Mouse (Mus musculus): ENCODE measurements at regions not wholly inside any gene's neighbourhood (a gene's known extent, or its start where the extent isn't known, plus 50 kb on each side); places are given as distances from the start of the nearest gene placed in this dataset.

DNA sequence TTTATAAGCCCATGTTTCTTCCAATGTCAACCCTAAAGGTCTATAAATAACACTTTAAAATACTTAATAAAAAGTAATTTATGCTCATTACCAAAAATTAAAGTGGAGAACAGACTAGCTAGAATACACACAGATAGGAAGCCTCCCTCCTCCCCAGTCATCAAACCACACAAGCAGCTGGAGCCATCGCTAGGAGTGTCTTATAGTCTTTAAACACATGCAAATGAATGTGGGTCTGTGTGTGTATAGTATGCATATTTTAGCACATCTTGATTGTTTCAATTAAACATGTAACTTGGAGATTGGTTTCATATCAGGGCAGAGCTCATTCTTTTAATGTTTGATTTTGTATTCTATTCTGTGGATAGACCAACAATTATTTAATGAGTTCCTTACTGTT lies 564.0 kb upstream of the Mgmt start:
- TF ChIP-seq CTCF (IDR thresholded peaks at IDR 0.05; ENCODE audit: control insufficient read depth, insufficient read depth, insufficient read length) (no peak), CEBPB (IDR thresholded peaks at IDR 0.05; ENCODE audit: low read depth) (no peak), MYOD1 (IDR thresholded peaks at IDR 0.05; ENCODE audit: control insufficient read depth, insufficient read length, low read depth) (no peak), FOSL1 (IDR thresholded peaks at IDR 0.05; ENCODE audit: insufficient read depth, low read length, poor library complexity, severe bottlenecking) (no peak), USF1 (IDR thresholded peaks at IDR 0.05; ENCODE audit: low read depth) (no peak), MAX (IDR thresholded peaks at IDR 0.05) (no peak)
- Histone ChIP-seq H3ac (ENCODE audit: control insufficient read depth, insufficient read length, low read depth) (no peak overlapping the region), H3K79me2 (ENCODE audit: control insufficient read depth, insufficient read depth) (no peaks in the 10 kb centered on the region), H3K79me3 (ENCODE audit: low read depth) (no peaks in the 10 kb centered on the region), H3K4me3 (ENCODE audit: insufficient read depth, poor library complexity, severe bottlenecking) (no peak overlapping the region), H3K27me3 (ENCODE audit: control insufficient read depth, insufficient read depth, insufficient read length) (no peaks in the 10 kb centered on the region), H3K36me3 (ENCODE audit: control insufficient read depth, insufficient read depth) (no peaks in the 10 kb centered on the region)

DNA sequence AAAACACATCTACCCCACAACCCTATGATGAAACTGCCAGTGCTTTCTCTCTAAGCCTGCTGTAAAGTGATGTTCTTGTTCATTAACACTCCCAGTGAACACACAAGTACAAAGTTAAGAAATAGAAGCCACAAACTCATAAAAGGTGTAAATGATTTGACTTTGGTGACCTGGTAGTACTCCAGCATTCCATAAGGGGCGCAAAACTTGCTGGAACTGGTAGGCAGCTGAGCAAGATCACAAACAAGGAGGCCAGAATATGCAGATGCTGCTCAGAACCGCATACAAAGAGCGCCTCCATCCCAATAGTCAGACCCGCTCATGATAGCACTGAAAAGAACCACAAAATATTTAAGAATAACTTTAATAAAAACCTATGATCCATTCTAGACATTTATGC lies 561.6 kb upstream of the Mgmt start:
- Histone ChIP-seq H3K79me3 (ENCODE audit: low read depth) (no peaks in the 10 kb centered on the region), H3ac (ENCODE audit: control insufficient read depth, insufficient read length, low read depth) (no peak overlapping the region), H3K27me3 (ENCODE audit: control insufficient read depth, insufficient read depth, insufficient read length) (no peaks in the 10 kb centered on the region), H3K79me2 (ENCODE audit: control insufficient read depth, insufficient read depth) (no peaks in the 10 kb centered on the region), H3K4me3 (ENCODE audit: insufficient read depth, poor library complexity, severe bottlenecking) (no peak overlapping the region), H3K36me3 (ENCODE audit: control insufficient read depth, insufficient read depth) (no peaks in the 10 kb centered on the region)
- TF ChIP-seq MAX (IDR thresholded peaks at IDR 0.05): no peak
- TF ChIP-seq MYOG (IDR thresholded peaks at IDR 0.05; ENCODE audit: control insufficient read depth, extremely low read depth, insufficient read length): no peak
- no peak for TF ChIP-seq USF1 (IDR thresholded peaks at IDR 0.05; ENCODE audit: low read depth)
- no peak for TF ChIP-seq MYOD1 (IDR thresholded peaks at IDR 0.05; ENCODE audit: control insufficient read depth, insufficient read length, low read depth)

DNA sequence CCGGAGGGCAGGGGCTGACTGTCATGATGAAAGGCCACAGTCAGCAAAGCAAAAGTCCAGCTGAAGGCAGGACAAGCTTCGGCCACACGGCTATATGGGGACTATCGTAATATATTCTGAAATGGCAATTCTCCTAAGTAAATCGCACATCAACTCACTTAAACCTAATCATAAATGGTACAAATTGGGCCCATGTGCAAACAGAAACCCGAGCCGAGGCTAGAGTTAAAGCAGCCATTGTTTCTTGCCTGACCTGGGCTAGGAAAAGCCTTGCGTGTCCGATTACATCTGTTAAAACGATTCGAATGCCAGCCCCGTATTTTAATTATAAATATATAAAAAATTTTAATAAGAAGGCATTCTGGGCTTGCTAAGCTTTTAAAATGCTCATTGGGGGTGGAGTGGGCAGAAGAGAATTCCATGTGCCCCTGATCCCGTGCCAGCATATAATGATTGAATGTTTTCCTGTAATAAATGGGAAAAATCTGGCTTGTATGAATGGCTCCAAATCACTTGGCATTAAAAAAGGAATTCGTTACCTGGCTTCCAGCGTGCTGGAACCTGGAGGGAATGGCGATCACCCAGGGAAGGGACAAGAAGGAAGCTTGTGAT lies 552.7 kb upstream of the Mgmt start:
- Histone ChIP-seq H3K79me2 (ENCODE audit: control insufficient read depth, insufficient read depth) (no peaks in the 10 kb centered on the region), H3K4me3 (ENCODE audit: insufficient read depth, poor library complexity, severe bottlenecking) (no peak overlapping the region), H3K36me3 (ENCODE audit: control insufficient read depth, insufficient read depth) (no peaks in the 10 kb centered on the region), H3ac (ENCODE audit: control insufficient read depth, insufficient read length, low read depth) (no peak overlapping the region), H3K27me3 (ENCODE audit: control insufficient read depth, insufficient read depth, insufficient read length) (no peaks in the 10 kb centered on the region), H3K79me3 (ENCODE audit: low read depth) (no peaks in the 10 kb centered on the region)
- no peak for TF ChIP-seq CTCF (IDR thresholded peaks at IDR 0.05; ENCODE audit: control insufficient read depth, insufficient read depth, insufficient read length)
- no peak for TF ChIP-seq MYOG (IDR thresholded peaks at IDR 0.05; ENCODE audit: control insufficient read depth, extremely low read depth, insufficient read length)
- no peak for TF ChIP-seq MAX (IDR thresholded peaks at IDR 0.05)
- no peak for TF ChIP-seq USF1 (IDR thresholded peaks at IDR 0.05; ENCODE audit: low read depth)
- no peak for TF ChIP-seq CEBPB (IDR thresholded peaks at IDR 0.05; ENCODE audit: low read depth)
- TF ChIP-seq MYOD1 (IDR thresholded peaks at IDR 0.05; ENCODE audit: control insufficient read depth, insufficient read length, low read depth): no peak
- no peak for TF ChIP-seq FOSL1 (IDR thresholded peaks at IDR 0.05; ENCODE audit: insufficient read depth, low read length, poor library complexity, severe bottlenecking)

DNA sequence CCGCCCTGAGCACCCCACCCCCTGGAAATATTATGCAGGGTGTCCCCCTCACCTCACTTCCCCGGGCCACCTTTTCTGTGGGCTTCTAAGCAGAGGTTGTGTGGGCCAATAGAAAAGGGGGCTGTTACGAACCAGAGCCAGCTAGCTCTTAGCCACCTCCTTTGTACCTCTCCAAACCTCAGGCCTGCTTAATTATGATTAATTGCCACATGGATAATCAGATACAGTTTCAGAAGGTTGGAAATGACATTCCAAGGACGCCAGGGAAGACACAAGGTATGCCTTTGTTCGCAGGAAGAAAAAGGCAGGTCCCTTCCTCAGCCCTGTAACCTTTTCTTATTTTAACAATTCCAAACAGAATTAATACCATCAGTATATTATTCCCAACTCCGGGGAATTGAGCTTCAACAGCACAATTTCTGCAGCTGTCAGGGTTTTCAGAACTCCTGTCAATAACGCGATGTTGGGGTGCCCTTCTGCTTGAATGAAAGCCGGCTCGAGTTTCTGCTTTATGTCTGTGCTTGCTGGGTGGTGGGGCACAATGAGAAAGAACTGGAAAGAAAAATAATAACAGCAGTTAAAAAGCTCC lies 552.1 kb upstream of the Mgmt start:
- Histone ChIP-seq H3K36me3 (ENCODE audit: control insufficient read depth, insufficient read depth) (no peaks in the 10 kb centered on the region), H3ac (ENCODE audit: control insufficient read depth, insufficient read length, low read depth) (no peak overlapping the region), H3K27me3 (ENCODE audit: control insufficient read depth, insufficient read depth, insufficient read length) (no peaks in the 10 kb centered on the region), H3K79me2 (ENCODE audit: control insufficient read depth, insufficient read depth) (no peaks in the 10 kb centered on the region), H3K79me3 (ENCODE audit: low read depth) (no peaks in the 10 kb centered on the region), H3K4me3 (ENCODE audit: insufficient read depth, poor library complexity, severe bottlenecking) (no peak overlapping the region)
- no peak for TF ChIP-seq CEBPB (IDR thresholded peaks at IDR 0.05; ENCODE audit: low read depth)
- TF ChIP-seq MYOG (IDR thresholded peaks at IDR 0.05; ENCODE audit: control insufficient read depth, extremely low read depth, insufficient read length): no peak
- no peak for TF ChIP-seq USF1 (IDR thresholded peaks at IDR 0.05; ENCODE audit: low read depth)
- no peak for TF ChIP-seq FOSL1 (IDR thresholded peaks at IDR 0.05; ENCODE audit: insufficient read depth, low read length, poor library complexity, severe bottlenecking)

DNA sequence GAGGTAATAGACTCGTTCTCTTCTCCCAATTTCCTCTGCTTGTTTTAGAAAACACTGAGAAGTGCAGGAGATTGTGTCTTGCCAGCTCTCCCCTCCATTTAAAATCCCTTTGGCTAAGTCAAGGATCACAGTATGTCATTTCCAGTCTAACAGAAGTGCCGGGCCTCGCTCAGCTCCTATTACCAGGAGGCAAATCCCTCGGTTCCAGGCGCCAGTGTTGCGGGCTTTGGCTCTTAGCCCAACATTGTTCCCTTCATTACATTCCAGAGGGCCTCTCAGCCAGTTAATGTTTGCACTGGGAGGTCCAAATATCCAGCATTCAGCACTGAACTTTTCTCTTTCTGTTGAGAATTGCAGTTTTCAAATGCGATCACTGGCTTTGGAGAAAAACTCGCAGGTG lies 551.6 kb upstream of the Mgmt start:
- H3K79me3 ChIP-seq (ENCODE audit: low read depth): no peaks in the 10 kb centered on the region
- no peak overlapping the region for H3ac ChIP-seq (ENCODE audit: control insufficient read depth, insufficient read length, low read depth)
- H3K36me3 ChIP-seq (ENCODE audit: control insufficient read depth, insufficient read depth): no peaks in the 10 kb centered on the region
- H3K4me3 ChIP-seq (ENCODE audit: insufficient read depth, poor library complexity, severe bottlenecking): no peak overlapping the region
- H3K27me3 ChIP-seq (ENCODE audit: control insufficient read depth, insufficient read depth, insufficient read length): no peaks in the 10 kb centered on the region
- no peak for TF ChIP-seq MYOD1 (IDR thresholded peaks at IDR 0.05; ENCODE audit: control insufficient read depth, insufficient read length, low read depth)
- H3K79me2 ChIP-seq (ENCODE audit: control insufficient read depth, insufficient read depth): no peaks in the 10 kb centered on the region

DNA sequence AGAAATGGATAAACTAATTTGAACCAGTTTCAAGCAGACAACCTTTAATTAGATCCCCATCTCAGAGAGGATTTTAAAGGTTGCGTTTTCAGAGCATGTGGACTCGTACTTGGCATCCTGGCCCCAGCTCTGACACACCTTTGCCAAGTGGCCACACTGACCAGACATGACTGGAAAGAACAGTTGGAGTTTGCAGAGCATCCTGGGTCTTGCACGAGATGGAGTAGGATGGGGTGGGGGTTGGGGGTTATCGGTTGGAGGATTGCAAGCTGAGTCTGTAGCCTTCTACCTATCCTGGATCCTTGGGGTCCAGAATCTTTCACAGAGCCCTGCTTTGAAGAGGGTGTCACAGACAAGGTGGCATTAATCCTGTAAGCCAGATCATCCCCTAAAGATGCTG lies 550.9 kb upstream of the Mgmt start:
- Histone ChIP-seq H3K79me3 (ENCODE audit: low read depth) (no peaks in the 10 kb centered on the region), H3ac (ENCODE audit: control insufficient read depth, insufficient read length, low read depth) (no peak overlapping the region), H3K27me3 (ENCODE audit: control insufficient read depth, insufficient read depth, insufficient read length) (no peaks in the 10 kb centered on the region), H3K36me3 (ENCODE audit: control insufficient read depth, insufficient read depth) (no peaks in the 10 kb centered on the region), H3K4me3 (ENCODE audit: insufficient read depth, poor library complexity, severe bottlenecking) (no peak overlapping the region), H3K79me2 (ENCODE audit: control insufficient read depth, insufficient read depth) (no peaks in the 10 kb centered on the region)
- no peak for TF ChIP-seq FOSL1 (IDR thresholded peaks at IDR 0.05; ENCODE audit: insufficient read depth, low read length, poor library complexity, severe bottlenecking)
- TF ChIP-seq MAX (IDR thresholded peaks at IDR 0.05): no peak
- TF ChIP-seq CEBPB (IDR thresholded peaks at IDR 0.05; ENCODE audit: low read depth): no peak
- TF ChIP-seq MYOD1 (IDR thresholded peaks at IDR 0.05; ENCODE audit: control insufficient read depth, insufficient read length, low read depth): no peak
- TF ChIP-seq CTCF (IDR thresholded peaks at IDR 0.05; ENCODE audit: control insufficient read depth, insufficient read depth, insufficient read length): no peak
- TF ChIP-seq MYOG (IDR thresholded peaks at IDR 0.05; ENCODE audit: control insufficient read depth, extremely low read depth, insufficient read length): no peak
- no peak for TF ChIP-seq USF1 (IDR thresholded peaks at IDR 0.05; ENCODE audit: low read depth)
